Mouse (Mus musculus): ENCODE results near the gene Hoxa10. TPM values are rescaled to one million over a fixed set of nuclear protein-coding genes. Genes with fewer than 3 reads are reported as not detected.

Hoxa10 gene
- polyA plus RNA-seq, 1 experiment from 2014 or later, result not detected

- H3K27ac ChIP-seq (ENCODE audit: low read length), result no peak overlapping the region
- TF ChIP-seq EP300 (IDR thresholded peaks at IDR 0.05) (no peak), CTCF (IDR thresholded peaks at IDR 0.05) (no peak)
- H3K4me3 ChIP-seq (ENCODE audit: low read depth, low read length), result no peak overlapping the region; the same call in 1 of the 2 replicates
- no peaks in the 10 kb centered on the region for H3K9me3 ChIP-seq (ENCODE audit: low read length)
- peaks cover 84% of the 10 kb centered on the region for H3K27me3 ChIP-seq (replicated peaks; ENCODE audit: insufficient read depth, low read length)
- WGBS, result 4% methylated on average over 33 of the region's 36 CpGs
- DNase-seq (ENCODE audit: low spot score), result no peak
- H3K4me1 ChIP-seq (ENCODE audit: insufficient read depth, low read depth, low read length), result no peaks in the 10 kb centered on the region
- H3K36me3 ChIP-seq (ENCODE audit: insufficient read depth, low read length), result no peaks in the 10 kb centered on the region
- no peak for ATAC-seq
- H3K4me2 ChIP-seq (replicated peaks; ENCODE audit: low read depth, low read length), result no peak overlapping the region
- H3K9ac ChIP-seq (replicated peaks; ENCODE audit: low read depth), result no peak overlapping the region
These were observed 15.6 kb downstream of the Hoxa10 start for GRCm38 (mm10) chr6:52224895-52225611.

- TF ChIP-seq EP300 (IDR thresholded peaks at IDR 0.05) (no peak), CTCF (IDR thresholded peaks at IDR 0.05) (no peak)
- Histone ChIP-seq H3K4me2 (replicated peaks; ENCODE audit: low read depth, low read length) (no peak overlapping the region), H3K4me3 (ENCODE audit: low read depth, low read length) (no peak overlapping the region)
These were observed 16.5 kb downstream of the Hoxa10 start for GRCm38 (mm10) chr6:52223939-52224760.

GRCm38 (mm10) chr6:52222729-52223128 is 17.9 kb downstream of the Hoxa10 start:
- Histone ChIP-seq H3K4me2 (replicated peaks; ENCODE audit: low read depth, low read length) (no peak overlapping the region), H3K4me1 (ENCODE audit: insufficient read depth, low read depth, low read length) (peaks cover under 1% of the 10 kb centered on the region; the same call in 1 of the 2 replicates), H3K9me3 (ENCODE audit: low read length) (no peaks in the 10 kb centered on the region), H3K4me3 (ENCODE audit: low read depth, low read length) (no peak overlapping the region), H3K27me3 (replicated peaks; ENCODE audit: insufficient read depth, low read length) (peaks cover 91% of the 10 kb centered on the region), H3K9ac (replicated peaks; ENCODE audit: low read depth) (no peak overlapping the region), H3K36me3 (ENCODE audit: insufficient read depth, low read length) (no peaks in the 10 kb centered on the region), H3K27ac (ENCODE audit: low read length) (no peak overlapping the region)
- TF ChIP-seq EP300 (IDR thresholded peaks at IDR 0.05), result no peak
- TF ChIP-seq CTCF (IDR thresholded peaks at IDR 0.05), result no peak
- DNase-seq (ENCODE audit: low spot score) (no peak), ATAC-seq (no peak)
- WGBS, result 53% methylated on average over 13 of the region's 13 CpGs

More at GRCm38 (mm10) chr6:52223939-52224760, 16.5 kb downstream of the Hoxa10 start:
- Histone ChIP-seq H3K27ac (ENCODE audit: low read length) (no peak overlapping the region), H3K4me1 (ENCODE audit: insufficient read depth, low read depth, low read length) (no peaks in the 10 kb centered on the region), H3K27me3 (replicated peaks; ENCODE audit: insufficient read depth, low read length) (peaks cover 86% of the 10 kb centered on the region), H3K9me3 (ENCODE audit: low read length) (no peaks in the 10 kb centered on the region), H3K9ac (replicated peaks; ENCODE audit: low read depth) (no peak overlapping the region), H3K36me3 (ENCODE audit: insufficient read depth, low read length) (no peaks in the 10 kb centered on the region)
- DNase-seq (ENCODE audit: low spot score) (no peak), ATAC-seq (no peak)
- WGBS, result 19% methylated on average over 23 of the region's 24 CpGs

DNA sequence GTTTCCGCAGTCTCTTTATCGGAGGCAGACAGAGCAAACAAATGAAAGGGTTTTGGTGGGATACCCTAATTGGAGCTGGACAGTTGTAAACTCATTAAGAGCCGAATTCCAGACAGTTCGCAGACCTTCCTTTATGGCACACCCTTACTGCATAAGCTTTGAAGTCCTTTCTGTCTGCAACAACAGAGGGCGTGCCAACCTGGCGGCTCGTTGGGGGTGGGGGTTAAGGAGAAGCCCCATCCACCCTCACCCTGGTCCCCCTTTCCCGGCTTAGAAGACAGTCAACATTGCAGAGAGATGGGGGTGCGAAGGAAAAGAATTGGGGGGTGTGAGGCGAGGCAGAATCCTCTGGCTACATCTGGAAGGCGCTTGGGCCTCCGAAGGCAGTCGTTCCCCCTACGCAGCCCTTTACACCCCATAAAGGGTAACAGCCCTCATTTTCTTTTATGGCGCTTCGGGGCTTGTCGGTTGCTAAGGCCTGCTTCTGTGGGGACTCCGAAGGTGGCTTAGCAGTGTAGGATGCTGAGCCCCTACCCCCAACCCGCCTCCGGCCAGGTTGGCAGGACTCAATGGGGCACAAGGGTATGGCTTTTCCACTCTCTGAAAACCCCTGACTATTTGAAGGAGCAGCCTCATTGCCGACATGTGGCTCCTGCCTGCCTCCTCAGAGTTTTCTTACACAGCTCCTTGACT is 18.5 kb downstream of the Hoxa10 start:
- no peaks in the 10 kb centered on the region for H3K36me3 ChIP-seq (ENCODE audit: insufficient read depth, low read length)
- H3K27ac ChIP-seq (ENCODE audit: low read length), result no peak overlapping the region
- peak overlapping the region; percentile 52; the same call in 1 of the 2 replicates for H3K4me3 ChIP-seq (ENCODE audit: low read depth, low read length)
- peak overlapping the region; percentile 85 for H3K4me2 ChIP-seq (replicated peaks; ENCODE audit: low read depth, low read length)
- H3K9me3 ChIP-seq (ENCODE audit: low read length), result no peaks in the 10 kb centered on the region
- peaks cover 5% of the 10 kb centered on the region; the same call in 1 of the 2 replicates for H3K4me1 ChIP-seq (ENCODE audit: insufficient read depth, low read depth, low read length)
- WGBS, result 37% methylated on average over 21 of the region's 21 CpGs
- TF ChIP-seq CTCF (IDR thresholded peaks at IDR 0.05), result no peak
- TF ChIP-seq EP300 (IDR thresholded peaks at IDR 0.05), result no peak
- DNase-seq (ENCODE audit: low spot score) (no peak), ATAC-seq (0 out of 2 replicates have a peak, but pooled peaks have one; percentile 6)
- H3K9ac ChIP-seq (replicated peaks; ENCODE audit: low read depth), result no peak overlapping the region
- peaks cover 91% of the 10 kb centered on the region for H3K27me3 ChIP-seq (replicated peaks; ENCODE audit: insufficient read depth, low read length)

GRCm38 (mm10) chr6:52221337-52221992 is 19.2 kb downstream of the Hoxa10 start, which contains the start of gene Hoxa7:
Gene Hoxa7 (minus strand): TSS chr6:52221854.
- peak within 1 kb of the TSS; percentile 47; the same call in 1 of the 2 replicates for H3K9ac ChIP-seq (replicated peaks; ENCODE audit: low read depth)
- H3K4me2 ChIP-seq (replicated peaks; ENCODE audit: low read depth, low read length), result peak within 1 kb of the TSS; percentile 85
- H3K4me3 ChIP-seq (ENCODE audit: low read depth, low read length), result peak within 1 kb of the TSS; percentile 52
- peaks cover 10% of the 10 kb centered on the region for H3K4me1 ChIP-seq (ENCODE audit: insufficient read depth, low read depth, low read length)
- H3K9me3 ChIP-seq (ENCODE audit: low read length), result no peaks in the 10 kb centered on the region
- H3K36me3 ChIP-seq (ENCODE audit: insufficient read depth, low read length), result no peaks in the 10 kb centered on the region
- H3K27me3 ChIP-seq (replicated peaks; ENCODE audit: insufficient read depth, low read length), result peaks cover 90% of the 10 kb centered on the region
- DNase-seq (ENCODE audit: low spot score) (peak; percentile 89), ATAC-seq (peak; percentile 80)
- no peak for TF ChIP-seq EP300 (IDR thresholded peaks at IDR 0.05)
- TF ChIP-seq CTCF (IDR thresholded peaks at IDR 0.05), result peak; percentile 97
- 2% methylated on average over 46 of the region's 46 CpGs for whole genome bisulfite sequencing
- H3K27ac ChIP-seq (ENCODE audit: low read length), result no peak within 1 kb of the TSS
